In the genomic region with DNA sequence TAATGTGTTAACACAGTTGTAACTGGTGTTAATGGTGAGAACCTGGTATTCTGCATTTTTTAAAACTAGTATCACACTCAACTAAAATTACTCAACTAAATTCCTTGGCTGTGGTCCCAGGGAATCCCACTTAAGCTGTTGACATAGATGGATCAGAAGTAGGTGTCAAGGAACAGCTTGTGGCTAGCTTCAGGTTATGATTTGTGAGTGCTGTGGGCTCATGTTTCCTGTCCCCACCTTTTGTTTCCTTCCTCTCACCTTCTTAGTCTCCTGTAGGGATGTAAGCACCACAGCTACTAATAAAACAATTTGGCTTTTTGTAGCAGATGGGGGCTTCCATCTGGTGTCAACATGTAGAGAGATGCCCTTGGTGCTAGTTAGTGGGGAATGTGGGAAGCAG, we compare ENCODE assay signal across 18 mouse cellular contexts.
DNase-seq lines count a peak whose midpoint lies in the region; ATAC-seq and TF ChIP-seq lines count a peak whose summit lies in the region.
"Had no signal": no experiment of that assay in that cellular context is flagged by ENCODE, and none has a peak within 500 bp of the region (broad histone marks: within the 10 kb centered on the region; RNA-seq: fewer than 3 reads in every experiment).

No protein-coding gene starts in this region.

- no peak overlapping the region for H3K4me3 ChIP-seq in midbrain, postnatal 0 days (ENCODE audit: low read depth, low read length)
- H3K4me3 ChIP-seq in midbrain, embryonic 11.5 days (ENCODE audit: low read depth, low read length) = no peak overlapping the region
- no peak overlapping the region for H3K4me3 ChIP-seq in forebrain, postnatal 0 days (ENCODE audit: low read depth, low read length)
- no peak overlapping the region for H3K4me3 ChIP-seq in hindbrain, postnatal 0 days (ENCODE audit: low read length)
- H3K4me3 ChIP-seq: heart, embryonic 15.5 days; myocyte had no signal

- peak; percentile 40 to 58 for DNase-seq in cerebellum, postnatal 14 days
- DNase-seq in cerebellum, adult 18-20 months = no peak
- peak; percentile 47 for DNase-seq in midbrain, postnatal 0 days (ENCODE audit: low spot score)
- no peak for DNase-seq in midbrain, embryonic 11.5 days (ENCODE audit: low spot score, missing footprints)
- peak; percentile 57 for DNase-seq in forebrain, postnatal 0 days
- peak; percentile 28 for DNase-seq in hindbrain, postnatal 0 days (ENCODE audit: low spot score)
- no peak for DNase-seq in T-cell, adult 2 months (ENCODE audit: low spot score)
- DNase-seq in embryo, embryonic 10 days (ENCODE audit: low spot score) = no peak
- DNase-seq: heart, adult 11 months; kidney, adult 8-10 months; liver; lung, adult 18-20 months; right cerebral cortex, postnatal 25 days; thymus, postnatal 4 days had no signal

- no peaks in the 10 kb centered on the region for H3K36me3 ChIP-seq in midbrain, postnatal 0 days (ENCODE audit: insufficient read depth, low read length)
- H3K36me3 ChIP-seq in midbrain, embryonic 11.5 days (ENCODE audit: control insufficient read depth, insufficient read depth, low read length) = no peaks in the 10 kb centered on the region
- no peaks in the 10 kb centered on the region for H3K36me3 ChIP-seq in forebrain, postnatal 0 days (ENCODE audit: insufficient read depth)
- H3K36me3 ChIP-seq in hindbrain, postnatal 0 days (ENCODE audit: insufficient read depth, low read length) = no peaks in the 10 kb centered on the region
- H3K36me3 ChIP-seq: heart, embryonic 15.5 days had no signal

- no peaks in the 10 kb centered on the region for H3K27me3 ChIP-seq in midbrain, postnatal 0 days (ENCODE audit: insufficient read depth, low read length)
- H3K27me3 ChIP-seq in midbrain, embryonic 11.5 days (ENCODE audit: control insufficient read depth, insufficient read depth, low read length) = no peaks in the 10 kb centered on the region
- H3K27me3 ChIP-seq in forebrain, postnatal 0 days (ENCODE audit: insufficient read depth, low read length) = no peaks in the 10 kb centered on the region
- no peaks in the 10 kb centered on the region for H3K27me3 ChIP-seq in hindbrain, postnatal 0 days (ENCODE audit: insufficient read depth, low read length)
- H3K27me3 ChIP-seq: CH12.LX; heart, embryonic 15.5 days had no signal

- no peak overlapping the region for H3K4me2 ChIP-seq in midbrain, postnatal 0 days (ENCODE audit: low read depth, low read length, poor library complexity, severe bottlenecking)
- H3K4me2 ChIP-seq in midbrain, embryonic 11.5 days = no peak overlapping the region
- no peak overlapping the region for H3K4me2 ChIP-seq in forebrain, postnatal 0 days (ENCODE audit: low read depth)
- H3K4me2 ChIP-seq in hindbrain, postnatal 0 days (ENCODE audit: low read depth, low read length) = no peak overlapping the region
- H3K4me2 ChIP-seq: heart, embryonic 15.5 days had no signal

- no peak for TF ChIP-seq CTCF in midbrain, postnatal 0 days (IDR thresholded peaks at IDR 0.05)
- TF ChIP-seq CTCF in forebrain, postnatal 0 days (IDR thresholded peaks at IDR 0.05; ENCODE audit: low read depth) = no peak
- no peak for TF ChIP-seq CTCF in hindbrain, postnatal 0 days (IDR thresholded peaks at IDR 0.05; ENCODE audit: low read depth)

- H3K4me1 ChIP-seq in midbrain, postnatal 0 days (ENCODE audit: insufficient read depth, low read length) = no peaks in the 10 kb centered on the region
- H3K4me1 ChIP-seq in midbrain, embryonic 11.5 days (ENCODE audit: control insufficient read depth, insufficient read depth, low read length) = peaks cover 17% of the 10 kb centered on the region
- peaks cover 31% of the 10 kb centered on the region for H3K4me1 ChIP-seq in forebrain, postnatal 0 days (ENCODE audit: insufficient read depth)
- peaks cover 11% of the 10 kb centered on the region for H3K4me1 ChIP-seq in hindbrain, postnatal 0 days (ENCODE audit: insufficient read depth, low read length)
- H3K4me1 ChIP-seq: heart, embryonic 15.5 days had no signal

- no peak overlapping the region for H3K9ac ChIP-seq in midbrain, postnatal 0 days (replicated peaks; ENCODE audit: low read length, poor library complexity, severe bottlenecking)
- H3K9ac ChIP-seq in midbrain, embryonic 11.5 days (ENCODE audit: low read length) = no peak overlapping the region
- no peak overlapping the region for H3K9ac ChIP-seq in forebrain, postnatal 0 days
- H3K9ac ChIP-seq in hindbrain, postnatal 0 days (replicated peaks; ENCODE audit: low read length) = no peak overlapping the region
- H3K9ac ChIP-seq: heart, embryonic 15.5 days had no signal

- H3K9me3 ChIP-seq in midbrain, postnatal 0 days (ENCODE audit: low read length) = no peaks in the 10 kb centered on the region
- no peaks in the 10 kb centered on the region for H3K9me3 ChIP-seq in midbrain, embryonic 11.5 days (ENCODE audit: control insufficient read depth, low read length)
- no peaks in the 10 kb centered on the region for H3K9me3 ChIP-seq in forebrain, postnatal 0 days (ENCODE audit: low read length)
- no peaks in the 10 kb centered on the region for H3K9me3 ChIP-seq in hindbrain, postnatal 0 days (ENCODE audit: low read length)
- H3K9me3 ChIP-seq: heart, embryonic 15.5 days had no signal

- ATAC-seq in midbrain, postnatal 0 days (ENCODE audit: low FRiP score) = no peak
- no peak for ATAC-seq in midbrain, embryonic 11.5 days (ENCODE audit: low FRiP score)
- ATAC-seq in forebrain, postnatal 0 days = no peak
- ATAC-seq in hindbrain, postnatal 0 days = no peak

- H3K27ac ChIP-seq in midbrain, postnatal 0 days (ENCODE audit: low read depth, low read length) = no peak overlapping the region
- no peak overlapping the region for H3K27ac ChIP-seq in midbrain, embryonic 11.5 days (ENCODE audit: low read depth, low read length)
- peak overlapping the region; percentile 83 for H3K27ac ChIP-seq in forebrain, postnatal 0 days (ENCODE audit: low read depth, low read length)
- 0 out of 2 replicates have a peak overlapping the region, but pooled peaks have one; percentile 7 for H3K27ac ChIP-seq in hindbrain, postnatal 0 days
- H3K27ac ChIP-seq: heart, embryonic 15.5 days; macrophage had no signal

Comparison
In these comparisons a context has a peak if more than half of its experiments do, and no peak if none do; other contexts are left out.
1. DNase-seq: peak in cerebellum, postnatal 14 days (2 of 2), midbrain, postnatal 0 days (single experiment), forebrain, postnatal 0 days (single experiment) and hindbrain, postnatal 0 days (single experiment); none in cerebellum, adult 18-20 months (0 of 2), midbrain, embryonic 11.5 days (single experiment), T-cell, adult 2 months (single experiment) and embryo, embryonic 10 days (single experiment).
2. H3K27ac ChIP-seq: peak in forebrain, postnatal 0 days (single experiment) and hindbrain, postnatal 0 days (single experiment); none in midbrain, postnatal 0 days (single experiment) and midbrain, embryonic 11.5 days (single experiment).